Mouse (Mus musculus) retina, postnatal 7 days (tissue): Measurements from ENCODE around the gene Ccdc6.

Experiments used
- DNase-seq: peaks from one replicate; pipeline ENCODE4 v3.0.0-alpha.2; 2012; ENCODE audit warnings: low read depth, low spot score

Ccdc6 gene

GRCm38 (mm10) chr10:70166427-70166826, 69.5 kb downstream of the Ccdc6 start:
- no peak for DNase-seq

- DNase-seq: no peak
These were observed 70.7 kb downstream of the Ccdc6 start for GRCm38 (mm10) chr10:70167625-70168024.

GRCm38 (mm10) chr10:70168396-70168795, 71.5 kb downstream of the Ccdc6 start:
- no peak for DNase-seq

GRCm38 (mm10) chr10:70169044-70169443, 72.1 kb downstream of the Ccdc6 start:
- DNase-seq: no peak

- peak; percentile 38 for DNase-seq
These were observed 76.4 kb downstream of the Ccdc6 start for GRCm38 (mm10) chr10:70173314-70173713.

GRCm38 (mm10) chr10:70174494-70175190, 77.7 kb downstream of the Ccdc6 start:
- no peak for DNase-seq

GRCm38 (mm10) chr10:70180727-70181126, 83.8 kb downstream of the Ccdc6 start:
- no peak for DNase-seq

- DNase-seq: no peak
These were observed 84.5 kb downstream of the Ccdc6 start for GRCm38 (mm10) chr10:70181279-70181972.

- no peak for DNase-seq
These were observed 86.5 kb downstream of the Ccdc6 start for GRCm38 (mm10) chr10:70183210-70184080.

GRCm38 (mm10) chr10:70186136-70186535, 89.2 kb downstream of the Ccdc6 start:
- DNase-seq: no peak

- DNase-seq: no peak
These were observed 89.7 kb downstream of the Ccdc6 start for GRCm38 (mm10) chr10:70186586-70186985.

GRCm38 (mm10) chr10:70189864-70190263, 92.9 kb downstream of the Ccdc6 start:
- DNase-seq: no peak

GRCm38 (mm10) chr10:70194283-70194682, 97.4 kb downstream of the Ccdc6 start:
- no peak for DNase-seq

- DNase-seq: no peak
These were observed 98.4 kb downstream of the Ccdc6 start for GRCm38 (mm10) chr10:70195279-70195678.

GRCm38 (mm10) chr10:70195786-70196185, 98.9 kb downstream of the Ccdc6 start:
- no peak for DNase-seq

GRCm38 (mm10) chr10:70196666-70197065, 99.7 kb downstream of the Ccdc6 start:
- DNase-seq: no peak

GRCm38 (mm10) chr10:70197601-70198000, 100.7 kb downstream of the Ccdc6 start:
- DNase-seq: no peak

- DNase-seq: no peak
These were observed 101.1 kb downstream of the Ccdc6 start for GRCm38 (mm10) chr10:70198012-70198411.

- DNase-seq: no peak
These were observed 102.1 kb downstream of the Ccdc6 start for GRCm38 (mm10) chr10:70198951-70199463.

- DNase-seq: no peak
These were observed 102.7 kb downstream of the Ccdc6 start for GRCm38 (mm10) chr10:70199466-70200210.

- no peak for DNase-seq
These were observed 104.1 kb downstream of the Ccdc6 start for GRCm38 (mm10) chr10:70200889-70201500.
